Mouse (Mus musculus): Measurements from ENCODE around the gene Atp6v1g2.

DNA sequence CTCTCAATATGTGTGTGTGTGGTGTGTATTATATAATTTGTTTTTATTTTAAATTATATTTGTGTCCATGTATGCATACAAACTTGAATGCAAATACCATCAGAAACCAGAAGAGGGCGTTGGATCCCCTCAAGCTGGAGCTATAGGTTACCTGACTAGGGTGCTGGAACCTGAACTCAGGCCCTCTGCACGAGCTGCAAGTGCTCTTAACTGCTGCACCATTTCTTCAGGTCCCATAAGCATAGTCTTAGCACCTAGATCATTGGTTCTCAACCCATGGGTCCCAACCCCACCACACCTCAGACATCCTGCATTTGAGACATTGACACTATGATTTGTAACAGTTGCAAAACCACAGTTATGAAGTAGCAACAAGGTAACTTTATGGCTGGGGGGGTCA is 41.7 kb upstream of the Atp6v1g2 start:
- TF ChIP-seq POLR2A (IDR thresholded peaks at IDR 0.05; ENCODE audit: borderline replicate concordance, low read depth, low read length) (no peak), CTCF (IDR thresholded peaks at IDR 0.05; ENCODE audit: low read depth, low read length) (peak; percentile 25; the same call in 1 of the 2 replicates)

All from bone marrow macrophage, adult 2 months (primary cell).